Mouse (Mus musculus): ENCODE data around the gene Cdhr1.

GRCm38 (mm10) chr14:37048914-37049410, 49.2 kb downstream of the Cdhr1 start, which contains the start of gene Rgr:
- TF ChIP-seq CTCF (IDR thresholded peaks at IDR 0.05; ENCODE audit: low read depth, low read length) (no peak), POLR2A (IDR thresholded peaks at IDR 0.05; ENCODE audit: extremely low read depth, insufficient read depth, low read length) (no peak)

Data from liver, adult 2 months (tissue).